Comparison of ENCODE assay signal across 8 mouse cellular contexts in genomic region chr11:51763213-51763907, GRCm38 (mm10). TPM values are rescaled to one million over a fixed set of nuclear protein-coding genes. Genes with fewer than 3 reads are reported as not detected.
DNase-seq lines count a peak whose midpoint lies in the region; ATAC-seq and TF ChIP-seq lines count a peak whose summit lies in the region.

TSS of gene Sec24a (minus strand) at chr11:51763634.
TSS of gene Sar1b (plus strand) at chr11:51763687.

- WGBS in cerebellum, adult 2 months: 2% methylated on average over 30 of the region's 30 CpGs
- 4% methylated on average over 30 of the region's 30 CpGs for WGBS in forebrain, postnatal 0 days
- under 1% methylated on average over 30 of the region's 30 CpGs for WGBS in lung, embryonic 14.5 days

- intact Hi-C loops in heart, postnatal 36 days (cut with DNase I): no loop called here

- H3K9me3 ChIP-seq in forebrain, postnatal 0 days (ENCODE audit: low read length): no peaks in the 10 kb centered on the region
- no peaks in the 10 kb centered on the region for H3K9me3 ChIP-seq in lung, embryonic 14.5 days (ENCODE audit: low read depth, low read length)

- ATAC-seq in forebrain, postnatal 0 days: peak; percentile 99
- ATAC-seq in lung, embryonic 14.5 days (ENCODE audit: insufficient read depth): peak; percentile 97
- ATAC-seq in neutrophil, adult 5-6 weeks (ENCODE audit: extremely low read depth, insufficient number of reproducible peaks, low FRiP score, poor library complexity, severe bottlenecking): peak; percentile 96

- peak; percentile 61 for DNase-seq in MEL-GATA-1-ER (ENCODE audit: extremely low read depth, low read depth)
- peak; percentile 83 to 88 for DNase-seq in cerebellum, adult 2 months
- DNase-seq in forebrain, postnatal 0 days: peak; percentile 88
- DNase-seq in heart, postnatal 36 days: peak; percentile 84 to 87
- peak; percentile 76 to 84 for DNase-seq in layer of hippocampus, adult 2 months (ENCODE audit: low spot score in 2 of 2)
- DNase-seq in lung, embryonic 14.5 days: peak; percentile 87
- peak; percentile 85 for DNase-seq in testis, postnatal 14 days (ENCODE audit: low spot score)

- H3K4me3 ChIP-seq in cerebellum, adult 2 months (replicated peaks; ENCODE audit: insufficient read depth, low read depth, low read length): peak within 1 kb of the TSS; percentile 72
- peak within 1 kb of the TSS; percentile 95 for H3K4me3 ChIP-seq in forebrain, postnatal 0 days (ENCODE audit: low read depth, low read length)
- peak within 1 kb of the TSS; percentile 99 for H3K4me3 ChIP-seq in layer of hippocampus, adult 2 months
- peak within 1 kb of the TSS; percentile 95 for H3K4me3 ChIP-seq in lung, embryonic 14.5 days (ENCODE audit: low read depth, low read length)

- H3K27me3 ChIP-seq in cerebellum, adult 2 months (ENCODE audit: control insufficient read depth, insufficient read depth, low read length): no peaks in the 10 kb centered on the region
- no peaks in the 10 kb centered on the region for H3K27me3 ChIP-seq in forebrain, postnatal 0 days (ENCODE audit: insufficient read depth, low read length)
- H3K27me3 ChIP-seq in lung, embryonic 14.5 days (ENCODE audit: insufficient read depth, low read length): no peaks in the 10 kb centered on the region

- no peaks in the 10 kb centered on the region for H3K36me3 ChIP-seq in forebrain, postnatal 0 days (ENCODE audit: insufficient read depth)
- H3K36me3 ChIP-seq in lung, embryonic 14.5 days (ENCODE audit: insufficient read depth): no peaks in the 10 kb centered on the region

- H3K4me2 ChIP-seq in forebrain, postnatal 0 days (ENCODE audit: low read depth): peak within 1 kb of the TSS; percentile 89
- peak within 1 kb of the TSS; percentile 92 for H3K4me2 ChIP-seq in lung, embryonic 14.5 days

- TF ChIP-seq POLR2A in cerebellum, adult 2 months (IDR thresholded peaks at IDR 0.05; ENCODE audit: borderline replicate concordance, insufficient read depth, low read length): peak; percentile 84

- H3K4me1 ChIP-seq in cerebellum, adult 2 months (ENCODE audit: control insufficient read depth, insufficient read depth, low read length): no peaks in the 10 kb centered on the region
- peaks cover 11% of the 10 kb centered on the region; the same call in 1 of the 2 replicates for H3K4me1 ChIP-seq in forebrain, postnatal 0 days (ENCODE audit: insufficient read depth)
- H3K4me1 ChIP-seq in lung, embryonic 14.5 days (ENCODE audit: insufficient read depth): peaks cover 3% of the 10 kb centered on the region; the same call in 1 of the 2 replicates

- TF ChIP-seq CTCF in cerebellum, adult 2 months (IDR thresholded peaks at IDR 0.05; ENCODE audit: borderline replicate concordance, insufficient read depth, low read depth, low read length): no peak
- TF ChIP-seq CTCF in forebrain, postnatal 0 days (IDR thresholded peaks at IDR 0.05; ENCODE audit: low read depth): peak; percentile 39
- TF ChIP-seq CTCF in layer of hippocampus, adult 2 months (conservative IDR thresholded peaks at IDR 0.05): peak; percentile 40
- TF ChIP-seq CTCF in lung, embryonic 14.5 days (IDR thresholded peaks at IDR 0.05; ENCODE audit: low read depth): peak; percentile 45

- H3K27ac ChIP-seq in cerebellum, adult 2 months (ENCODE audit: insufficient read depth, low read length): peak within 1 kb of the TSS; percentile 41; the same call in 1 of the 2 replicates
- no peak within 1 kb of the TSS for H3K27ac ChIP-seq in forebrain, postnatal 0 days (ENCODE audit: low read depth, low read length)
- H3K27ac ChIP-seq in layer of hippocampus, adult 2 months: peak within 1 kb of the TSS; percentile 83
- H3K27ac ChIP-seq in lung, embryonic 14.5 days (ENCODE audit: low read depth): no peak within 1 kb of the TSS

- H3K9ac ChIP-seq in forebrain, postnatal 0 days: peak within 1 kb of the TSS; percentile 84
- peak within 1 kb of the TSS; percentile 87 for H3K9ac ChIP-seq in lung, embryonic 14.5 days

RNA-seq across cellular contexts. Expression of gene Sec24a, which starts in this region (rescaled TPM):
- polyA plus RNA-seq in cerebellum, adult 2 months (2012; rRNA removed): 11.0 and 12.3 TPM in 2 replicates
- 9.7 and 12.6 TPM in 2 replicates for total RNA-seq in forebrain, postnatal 0 days (2014; rRNA removed)
- polyA plus RNA-seq in forebrain, postnatal 0 days (2015; fragmentation: Nextera tagmentation; extraction: Ambion mirVana): 5.2 and 9.3 TPM in 2 replicates
- total RNA-seq in heart, postnatal 36 days (2021): 10 to 100 TPM; 16.4 to 16.7 TPM
- total RNA-seq in layer of hippocampus, adult 2 months (2021): 10 to 100 TPM; 17.6 to 21.6 TPM
- 16.3 and 16.8 TPM in 2 replicates for polyA plus RNA-seq in lung, embryonic 14.5 days (2014; fragmentation: Nextera tagmentation; extraction: Ambion mirVana)
- 9.9 and 10.7 TPM in 2 replicates for total RNA-seq in neutrophil, adult 5-6 weeks (2017)

RNA-seq across cellular contexts. Expression of gene Sar1b, which starts in this region (rescaled TPM):
- 93.3 and 95.1 TPM in 2 replicates for polyA plus RNA-seq in cerebellum, adult 2 months (2012; rRNA removed)
- total RNA-seq in forebrain, postnatal 0 days (2014; rRNA removed): 114 and 147 TPM in 2 replicates
- 221 and 234 TPM in 2 replicates for polyA plus RNA-seq in forebrain, postnatal 0 days (2015; fragmentation: Nextera tagmentation; extraction: Ambion mirVana)
- total RNA-seq in heart, postnatal 36 days (2021): 100 to 1,000 TPM; 127 to 135 TPM
- 10 to 100 TPM; 71.7 to 72.0 TPM for total RNA-seq in layer of hippocampus, adult 2 months (2021)
- 105 and 109 TPM in 2 replicates for polyA plus RNA-seq in lung, embryonic 14.5 days (2014; fragmentation: Nextera tagmentation; extraction: Ambion mirVana)
- total RNA-seq in neutrophil, adult 5-6 weeks (2017): 20.6 and 26.4 TPM in 2 replicates

Comparison
In these comparisons a context has a peak if more than half of its experiments do, and no peak if none do; other contexts are left out.
1. H3K27ac ChIP-seq: peak in cerebellum, adult 2 months (single experiment) and layer of hippocampus, adult 2 months (single experiment); none in forebrain, postnatal 0 days (single experiment) and lung, embryonic 14.5 days (single experiment).
2. Peak in every context shown above with its lines, with median percentiles within 50 percentile points of each other: DNase-seq, H3K4me3 ChIP-seq and ATAC-seq.